Mouse (Mus musculus) liver, embryonic 11.5 days (tissue): ENCODE results near the gene Plk1. TPM values are rescaled to one million over a fixed set of nuclear protein-coding genes. Genes with fewer than 3 reads are reported as not detected.

Source experiments
- ATAC-seq: fragments of 200-750 bp; cut with Nextera tagmentation; replicated peaks from 2 replicates; pipeline ENCODE4 v1.8.0; 2017; ENCODE audit warnings: moderate number of reproducible peaks, mild to moderate bottlenecking, moderate TSS enrichment, moderate library complexity; ENCODE audit not compliant: low FRiP score
- DNase-seq: peaks from one replicate; pipeline ENCODE4 v3.0.0-alpha.2; 2017; ENCODE audit warnings: low spot score
- H3K27ac ChIP-seq: fragments of 300-500 bp; sonication (generic); 2 replicates; pipeline ENCODE4 v1.5.1; 2014; ENCODE audit warnings: mild to moderate bottlenecking, low read depth, low read length, control low read depth
- H3K27me3 ChIP-seq: fragments of 300-500 bp; sonication (generic); replicated peaks from 2 replicates; pipeline ENCODE4 v1.6.1; 2014; ENCODE audit warnings: low read length, mixed read lengths; ENCODE audit not compliant: control insufficient read depth, insufficient read depth
- H3K36me3 ChIP-seq: fragments of 300-500 bp; sonication (generic); 2 replicates; pipeline ENCODE4 v1.6.1; 2014; ENCODE audit warnings: mild to moderate bottlenecking, low read length, moderate library complexity, mixed read lengths; ENCODE audit not compliant: control insufficient read depth, insufficient read depth
- H3K4me1 ChIP-seq: fragments of 300-500 bp; sonication (generic); replicated peaks from 2 replicates; pipeline ENCODE4 v1.6.1; 2014; ENCODE audit warnings: low read length, mixed read lengths; ENCODE audit not compliant: control insufficient read depth, insufficient read depth
- H3K4me2 ChIP-seq: fragments of 300-500 bp; sonication (generic); 2 replicates; pipeline ENCODE4 v1.6.1; 2014; ENCODE audit warnings: mild to moderate bottlenecking, control low read depth, moderate library complexity
- H3K4me3 ChIP-seq: fragments of 300-500 bp; sonication (generic); 2 replicates; pipeline ENCODE4 v1.5.1; 2014; ENCODE audit warnings: low read depth, low read length, control low read depth
- H3K9ac ChIP-seq: fragments of 300-500 bp; sonication (generic); 2 replicates; pipeline ENCODE4 v1.6.1; 2014; ENCODE audit warnings: low read depth, low read length, control low read depth
- H3K9me3 ChIP-seq: fragments of 300-500 bp; sonication (generic); 2 replicates; pipeline ENCODE4 v1.6.1; 2016; ENCODE audit warnings: low read length, inconsistent platforms, mixed read lengths; ENCODE audit not compliant: control insufficient read depth
- WGBS: fragments of 180-500 bp; shearing (Covaris S2); extraction: QIAGEN DNeasy Blood & Tissue Kit; methylation state at CpG from one replicate; pipeline ENCODE4 v1.1.7; 2014; 5-methylcytosine and 5-hydroxymethylcytosine counted together
- polyA plus RNA-seq: library from polyadenylated mRNA; unstranded; fragments of >200 nt; fragmentation: Nextera tagmentation; extraction: Ambion mirVana; gene quantifications from 2 replicates; pipeline ENCODE4 v1.2.1, GENCODE M21; 2014

Gene Plk1
- polyA plus RNA-seq, 1 experiment from 2014 or later, result 177 TPM

GRCm38 (mm10) chr7:122199296-122199695 lies 40.1 kb downstream of the Plk1 start:
- ATAC-seq (peak; percentile 53; the same call in 1 of the 2 replicates), DNase-seq (no peak)
- H3K9ac ChIP-seq, result no peak overlapping the region
- no peaks in the 10 kb centered on the region for H3K4me1 ChIP-seq
- H3K9me3 ChIP-seq, result no peaks in the 10 kb centered on the region
- no peaks in the 10 kb centered on the region for H3K36me3 ChIP-seq
- no peak overlapping the region for H3K4me2 ChIP-seq
- no peak overlapping the region for H3K4me3 ChIP-seq
- H3K27ac ChIP-seq, result no peak overlapping the region
- H3K27me3 ChIP-seq, result no peaks in the 10 kb centered on the region
- 27% methylated on average over 5 of the region's 5 CpGs for WGBS

GRCm38 (mm10) chr7:122203936-122204335 lies 44.7 kb downstream of the Plk1 start:
- Histone ChIP-seq H3K9ac (no peak overlapping the region), H3K36me3 (no peaks in the 10 kb centered on the region), H3K4me3 (no peak overlapping the region), H3K27me3 (no peaks in the 10 kb centered on the region), H3K4me1 (no peaks in the 10 kb centered on the region), H3K4me2 (no peak overlapping the region), H3K9me3 (no peaks in the 10 kb centered on the region), H3K27ac (no peak overlapping the region)
- 36% methylated on average over 2 of the region's 2 CpGs for WGBS
- ATAC-seq (no peak), DNase-seq (no peak)

- Histone ChIP-seq H3K27ac (no peak overlapping the region), H3K9me3 (no peaks in the 10 kb centered on the region), H3K4me2 (no peak overlapping the region), H3K4me3 (no peak overlapping the region), H3K36me3 (no peaks in the 10 kb centered on the region), H3K9ac (no peak overlapping the region), H3K4me1 (no peaks in the 10 kb centered on the region), H3K27me3 (no peaks in the 10 kb centered on the region)
- WGBS, result 72% methylated on average over 2 of the region's 2 CpGs
- no peak for ATAC-seq
- DNase-seq, result no peak
These were observed 46.9 kb downstream of the Plk1 start for GRCm38 (mm10) chr7:122206121-122206520.

- WGBS, result 51% methylated on average over 7 of the region's 7 CpGs
- H3K4me3 ChIP-seq, result no peak overlapping the region
- DNase-seq (no peak), ATAC-seq (no peak)
- no peak overlapping the region for H3K27ac ChIP-seq
- H3K36me3 ChIP-seq, result no peaks in the 10 kb centered on the region
- H3K27me3 ChIP-seq, result no peaks in the 10 kb centered on the region
- H3K9ac ChIP-seq, result no peak overlapping the region
- no peaks in the 10 kb centered on the region for H3K9me3 ChIP-seq
- no peak overlapping the region for H3K4me2 ChIP-seq
- no peaks in the 10 kb centered on the region for H3K4me1 ChIP-seq
These were observed 49.2 kb downstream of the Plk1 start for GRCm38 (mm10) chr7:122208276-122209021.

GRCm38 (mm10) chr7:122219315-122219801 lies 60.1 kb downstream of the Plk1 start, which contains the start of gene Chp2:
Gene Chp2 (plus strand): TSS chr7:122219496.
- DNase-seq (no peak), ATAC-seq (no peak; the same call in 1 of the 2 replicates)
- WGBS, result 21% methylated on average over 20 of the region's 20 CpGs
- H3K9ac ChIP-seq, result no peak within 1 kb of the TSS
- 0 out of 2 replicates have a peak within 1 kb of the TSS, but pooled peaks have one; percentile 13 for H3K4me3 ChIP-seq
- H3K27ac ChIP-seq, result no peak within 1 kb of the TSS
- H3K9me3 ChIP-seq, result no peaks in the 10 kb centered on the region
- no peaks in the 10 kb centered on the region; the same call in 1 of the 2 replicates for H3K4me1 ChIP-seq
- no peaks in the 10 kb centered on the region for H3K36me3 ChIP-seq
- peaks cover 5% of the 10 kb centered on the region for H3K27me3 ChIP-seq
- H3K4me2 ChIP-seq, result peak within 1 kb of the TSS; percentile 46

Other genes with a start within 250 kb of the Plk1 start
- 20.7 and 21.6 TPM in 2 replicates for gene Cog7, start 177.7 kb upstream of the Plk1 start, polyA plus RNA-seq
- gene Gga2, start 138.2 kb upstream of the Plk1 start, polyA plus RNA-seq, result 69.4 and 87.7 TPM in 2 replicates
- 59.7 and 64.9 TPM in 2 replicates for gene Ubfd1, start 92.3 kb upstream of the Plk1 start, polyA plus RNA-seq
- 16.1 and 18.0 TPM in 2 replicates for gene Ears2, start 92.2 kb upstream of the Plk1 start, polyA plus RNA-seq
- gene Ndufab1, start 57.6 kb upstream of the Plk1 start, polyA plus RNA-seq, result 811 and 834 TPM in 2 replicates
- 27.8 and 28.9 TPM in 2 replicates for gene Palb2, start 26.5 kb upstream of the Plk1 start, polyA plus RNA-seq
- gene Dctn5, start 26.4 kb upstream of the Plk1 start, polyA plus RNA-seq, result 90.1 and 95.4 TPM in 2 replicates
- not detected in 2 replicates for gene Ern2, start 26.8 kb downstream of the Plk1 start, polyA plus RNA-seq
- gene Chp2, start 60.1 kb downstream of the Plk1 start, polyA plus RNA-seq, result 0.12 TPM in 1 of 2 replicates, not detected in the other
- gene Prkcb, start 129.3 kb downstream of the Plk1 start, polyA plus RNA-seq, result 3.7 and 4.4 TPM in 2 replicates